Mouse (Mus musculus) layer of hippocampus, adult 8-10 months (tissue): ENCODE measurements around the gene Osgin1. TPM values are rescaled to one million over a fixed set of nuclear protein-coding genes. Genes with fewer than 3 reads are reported as not detected.

Experiments used
- DNase-seq, 2 experiments: peaks; one replicate each; pipeline ENCODE4 v3.0.0; 2022; ENCODE audit warnings: low spot score in 2 of 2
- total RNA-seq, 4 experiments: library from RNA; stranded (reverse); gene quantifications; 2 replicates each; pipeline ENCODE4 v1.2.4; 2022

The Osgin1 gene
- total RNA-seq, 4 experiments from 2014 or later: 0.22 to 1.2 (median 0.91) TPM

DNA sequence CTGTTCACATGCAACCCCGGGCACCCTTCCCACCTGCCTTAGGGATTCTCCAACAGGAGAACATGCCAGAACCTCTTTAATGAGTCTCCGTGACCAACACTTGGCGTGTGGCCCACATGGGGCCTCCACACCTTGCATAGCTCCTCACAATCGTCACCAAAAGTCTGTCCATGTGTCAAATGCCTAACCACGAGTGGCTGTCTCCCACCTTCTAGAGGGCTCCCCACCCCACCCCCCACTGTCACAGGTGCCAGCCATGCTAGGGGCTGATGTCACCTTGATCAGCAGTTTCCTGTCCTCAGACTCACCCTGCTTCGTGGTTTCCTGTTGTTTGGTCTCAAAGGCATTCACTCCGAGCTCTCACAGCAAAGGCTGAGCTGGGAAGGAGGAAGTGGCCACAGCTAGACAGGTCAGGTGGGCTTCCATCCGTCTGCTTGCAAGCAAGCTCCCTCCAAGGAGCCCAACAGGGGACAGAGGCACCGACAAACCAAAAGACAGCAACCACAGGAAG lies 10.2 kb upstream of the Osgin1 start:
- DNase-seq: no peak

- no peak for DNase-seq
These were observed 9.7 kb upstream of the Osgin1 start for GRCm38 (mm10) chr8:119424199-119424733.

DNA sequence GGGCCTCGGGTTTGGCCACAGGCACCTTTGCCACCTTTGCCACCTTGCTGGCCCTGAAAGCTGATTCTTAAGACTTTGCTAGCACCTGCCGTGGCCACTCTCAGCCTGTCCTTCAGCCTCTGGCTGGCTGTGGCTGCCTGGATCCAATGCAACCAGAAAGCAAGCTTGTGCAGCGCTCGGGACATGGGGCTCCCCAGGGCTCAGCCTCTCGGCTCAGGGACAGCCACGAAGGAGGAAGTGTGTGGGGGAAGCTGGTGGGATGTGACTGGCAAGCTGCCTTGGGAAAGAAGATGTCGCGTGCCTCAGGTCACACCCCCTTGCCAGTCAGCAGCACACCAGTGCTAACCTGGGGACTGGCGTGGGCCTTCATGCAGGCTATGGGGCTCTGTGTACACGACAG lies 9.2 kb upstream of the Osgin1 start:
- no peak for DNase-seq

DNA sequence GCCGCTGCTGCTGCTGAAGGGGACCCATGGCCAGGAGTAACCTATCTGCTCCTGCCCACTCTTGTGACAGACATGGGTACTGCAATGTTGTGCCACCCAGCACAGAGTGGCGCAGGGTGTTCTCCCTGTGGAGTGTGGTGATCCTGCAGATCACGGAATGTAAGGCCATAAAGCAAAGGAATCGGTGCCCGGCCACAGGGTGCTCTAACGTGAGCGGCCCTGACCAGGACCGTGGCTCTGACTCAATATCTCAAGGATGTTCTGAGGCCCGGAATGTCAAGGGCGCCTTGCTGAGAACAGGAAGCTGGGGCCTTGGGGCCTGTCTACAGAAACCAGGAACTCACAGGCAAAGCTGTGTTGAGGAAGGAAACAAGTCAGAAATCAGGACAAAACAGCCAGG lies 8.4 kb upstream of the Osgin1 start:
- DNase-seq: no peak

- no peak for DNase-seq
These were observed 7.7 kb upstream of the Osgin1 start for GRCm38 (mm10) chr8:119426069-119426735.

GRCm38 (mm10) chr8:119427634-119428349 lies 6.1 kb upstream of the Osgin1 start:
- DNase-seq: no peak

DNA sequence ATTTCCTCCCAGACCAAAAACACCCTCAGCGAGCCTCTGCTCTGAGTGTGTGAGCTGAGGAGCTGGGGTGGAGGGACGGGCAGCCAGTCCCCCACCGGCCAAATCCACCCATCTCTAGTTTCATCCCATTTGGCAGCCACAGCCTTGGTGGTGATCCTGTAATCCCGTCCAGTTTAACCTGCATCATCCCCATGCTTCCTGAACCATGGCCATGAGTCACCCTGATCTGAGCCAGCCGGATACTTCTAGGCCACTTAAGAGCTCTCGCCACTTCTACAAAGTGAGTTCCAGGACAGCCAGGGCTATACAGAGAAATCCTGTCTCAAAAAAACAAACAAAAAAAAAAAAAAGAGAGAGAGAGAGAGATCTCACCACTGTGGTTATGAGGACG lies 5.6 kb upstream of the Osgin1 start:
- DNase-seq: no peak

- no peak for DNase-seq
These were observed 5.1 kb upstream of the Osgin1 start for GRCm38 (mm10) chr8:119428766-119429327.

GRCm38 (mm10) chr8:119429552-119429951 lies 4.4 kb upstream of the Osgin1 start:
- no peak for DNase-seq

DNA sequence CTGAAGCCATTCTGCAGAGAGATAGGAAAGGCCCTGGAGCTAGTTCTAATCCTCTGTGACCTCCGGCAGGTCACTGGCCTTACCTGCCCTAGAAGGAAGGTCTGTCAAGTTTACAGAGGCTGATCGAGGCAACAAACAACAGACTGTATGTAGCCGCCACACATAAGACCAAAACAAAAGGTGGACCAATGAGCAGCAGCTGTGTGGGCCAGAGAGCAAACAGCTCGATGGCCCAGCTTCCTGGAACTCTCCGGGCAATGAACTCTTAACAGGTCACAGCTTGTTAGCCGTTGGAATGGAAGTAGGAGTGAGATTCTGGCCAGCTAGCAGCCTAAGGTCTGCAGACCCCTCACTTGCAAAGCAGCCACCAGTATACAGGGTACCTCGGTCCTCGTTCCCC lies 3.7 kb upstream of the Osgin1 start:
- no peak for DNase-seq

DNA sequence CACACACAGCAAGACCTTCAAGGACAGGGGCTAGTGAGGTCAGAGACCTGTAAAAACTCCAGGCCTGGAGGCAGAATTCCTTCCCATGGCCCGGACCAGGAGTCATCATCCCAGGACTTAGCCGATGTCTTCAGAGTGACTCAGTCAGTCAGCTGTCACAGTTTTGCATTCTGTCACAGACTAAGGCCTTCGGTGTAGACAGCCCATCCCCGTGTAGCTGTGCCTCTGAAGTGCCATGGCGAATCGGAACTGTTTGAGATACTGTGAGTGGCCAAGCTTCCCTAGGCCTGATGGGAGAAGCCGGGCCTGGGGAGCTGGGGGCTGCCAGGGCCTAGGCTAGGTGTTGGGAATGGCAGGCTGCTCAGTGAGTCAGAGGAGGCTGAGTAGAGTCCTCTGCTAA lies 3.2 kb upstream of the Osgin1 start:
- DNase-seq: no peak

- no peak for DNase-seq
These were observed 1.6 kb upstream of the Osgin1 start for GRCm38 (mm10) chr8:119432372-119432771.

GRCm38 (mm10) chr8:119434569-119434968 lies 645 bp downstream of the Osgin1 start:
- no peak for DNase-seq

DNA sequence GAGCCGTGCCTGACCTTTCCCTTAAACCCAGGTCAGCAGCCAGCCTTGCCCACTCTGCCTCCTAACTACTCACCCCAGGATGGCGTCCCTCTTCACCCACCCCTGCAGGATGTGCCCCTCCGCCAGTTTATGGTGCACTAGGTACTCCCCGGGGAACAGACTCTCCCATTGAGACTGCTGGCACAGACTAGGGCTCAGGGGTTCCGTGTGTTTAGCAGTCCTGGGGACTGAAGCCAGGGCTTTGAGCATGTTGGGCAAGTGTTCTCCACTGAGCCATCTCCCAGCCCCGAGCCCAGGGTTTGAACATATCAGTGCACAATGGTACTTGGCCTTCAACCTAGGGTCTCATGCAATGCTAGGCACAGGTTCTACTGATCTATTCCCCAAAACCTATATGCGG lies 1.6 kb downstream of the Osgin1 start:
- no peak for DNase-seq

- no peak for DNase-seq
These were observed 2.4 kb downstream of the Osgin1 start for GRCm38 (mm10) chr8:119436331-119436730.

GRCm38 (mm10) chr8:119436933-119437332 lies 3.0 kb downstream of the Osgin1 start:
- DNase-seq: no peak

DNA sequence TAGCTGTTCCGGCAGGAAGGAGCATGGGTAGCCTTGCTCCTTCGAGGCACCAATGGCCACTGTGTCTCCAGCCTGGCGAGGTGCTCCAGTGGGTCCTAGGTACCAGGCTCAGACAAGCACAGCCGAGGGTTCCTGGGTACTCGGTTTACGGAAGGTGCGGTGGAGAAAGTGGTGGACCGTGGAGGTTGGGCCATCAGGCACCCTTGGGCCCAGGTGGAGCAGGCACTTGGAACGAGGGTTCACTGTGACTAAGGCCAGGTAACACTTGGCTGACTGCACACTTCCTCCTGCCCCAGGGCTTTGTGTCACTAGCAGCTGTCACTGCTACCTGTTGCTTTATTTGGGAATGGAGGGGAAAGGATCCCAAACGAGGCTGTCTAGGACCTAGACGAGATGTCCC lies 3.6 kb downstream of the Osgin1 start:
- no peak for DNase-seq

DNA sequence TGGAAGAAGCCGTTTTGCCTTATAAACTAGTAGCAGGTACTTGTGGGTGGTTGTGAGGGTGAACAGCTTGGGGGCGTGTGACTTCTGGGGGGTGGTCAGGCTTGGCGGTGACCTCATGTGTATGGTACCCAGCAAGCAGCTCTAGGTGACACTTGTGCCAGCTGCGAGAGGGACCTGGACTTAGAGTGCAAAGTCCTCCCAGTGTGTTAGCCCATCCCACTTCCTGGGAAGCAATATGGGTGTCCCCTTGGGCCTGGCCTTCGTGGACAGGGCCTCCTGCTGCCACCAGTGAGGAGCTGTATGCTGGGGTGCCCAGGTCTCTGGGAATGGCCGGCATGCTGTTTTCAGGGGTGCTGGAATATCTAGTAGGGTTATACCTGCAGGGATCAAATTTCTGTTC lies 5.0 kb downstream of the Osgin1 start:
- DNase-seq: no peak

GRCm38 (mm10) chr8:119439424-119439823 lies 5.5 kb downstream of the Osgin1 start:
- no peak for DNase-seq

- no peak for DNase-seq
These were observed 5.9 kb downstream of the Osgin1 start for GRCm38 (mm10) chr8:119439893-119440249.

- no peak for DNase-seq
These were observed 6.5 kb downstream of the Osgin1 start for GRCm38 (mm10) chr8:119440250-119440951.

DNA sequence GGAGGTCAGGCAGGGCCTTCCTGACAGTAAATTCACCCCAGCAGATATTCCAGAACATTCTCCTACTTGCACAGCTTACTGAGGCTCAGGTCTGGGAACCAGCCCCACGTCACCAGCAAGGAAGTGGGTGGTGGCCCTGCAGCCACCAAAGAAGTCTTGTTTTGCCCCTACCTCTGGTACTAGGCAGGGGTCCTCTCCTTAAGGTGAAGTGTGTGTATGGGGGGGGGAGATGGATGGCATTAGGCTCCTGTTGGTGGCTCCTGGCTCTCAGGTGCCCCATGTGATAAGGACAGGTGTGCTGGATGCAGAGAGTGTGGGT lies 7.0 kb downstream of the Osgin1 start:
- no peak for DNase-seq
